Mouse (Mus musculus): ENCODE results near the gene Def8.
"Not testable (repeated sequence)": the region's sequence is repeated elsewhere in the genome, so short reads cannot be mapped to it uniquely, and the experiment has no call there.

DNA sequence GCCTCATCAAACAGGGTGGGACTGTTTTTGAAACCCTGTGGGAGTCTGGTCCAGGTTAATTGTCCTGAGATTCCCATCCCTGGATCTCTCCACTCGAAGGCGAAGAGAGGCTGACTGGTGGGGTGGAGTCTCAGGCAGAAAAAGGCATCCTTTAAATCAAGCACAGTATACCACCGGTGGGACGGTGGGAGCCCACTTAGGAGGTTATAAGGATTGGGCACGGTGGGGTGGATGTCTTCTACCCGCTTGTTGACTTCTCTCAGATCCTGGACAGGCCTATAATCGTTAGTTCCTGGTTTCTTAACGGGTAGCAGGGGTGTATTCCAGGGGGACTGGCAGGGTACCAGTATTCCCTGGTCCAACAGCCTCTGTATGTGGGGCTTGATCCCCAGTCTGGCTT lies 7.6 kb downstream of the Def8 start:
- TF ChIP-seq POLR2A (IDR thresholded peaks at IDR 0.05; ENCODE audit: control insufficient read depth, low read depth, low read length); CTCF (IDR thresholded peaks at IDR 0.05; ENCODE audit: control insufficient read depth, insufficient read depth, insufficient replicate concordance, low read depth, low read length): not testable (repeated sequence)
